Mouse (Mus musculus) cerebral cortex, adult 2 months (tissue): ENCODE data around the gene Mob3c.

Experiments used
- WGBS: fragments of 180-500 bp; shearing (Covaris S2); methylation state at CpG from one replicate; pipeline ENCODE4 v1.1.7; 2018; 5-methylcytosine and 5-hydroxymethylcytosine counted together

Gene Mob3c

GRCm38 (mm10) chr4:115882195-115882594 is 54.3 kb downstream of the Mob3c start:
- WGBS = 57% methylated on average over 4 of the region's 4 CpGs

- WGBS = 88% methylated on average over 6 of the region's 6 CpGs
Measured at GRCm38 (mm10) chr4:115884022-115884421, 56.1 kb downstream of the Mob3c start, which contains the start of gene Kncn. Gene Kncn (plus strand): TSS chr4:115884400.
